Mouse (Mus musculus) testis, adult 2 months (tissue): ENCODE results near the gene Kat2a.

Source experiments
- CTCF ChIP-seq: fragments of 200-500 bp; IDR thresholded peaks from 2 replicates; pipeline ENCODE4 v1.5.1; 2012; ENCODE audit warnings: low read depth, mild to moderate bottlenecking, inconsistent platforms, low read length, moderate library complexity; ENCODE audit not compliant: control insufficient read depth, insufficient read depth, insufficient replicate concordance
- POLR2A ChIP-seq: fragments of 200-500 bp; IDR thresholded peaks from 2 replicates; pipeline ENCODE4 v1.6.1; 2012; ENCODE audit warnings: low read depth, mild to moderate bottlenecking, inconsistent platforms, low read length, moderate library complexity; ENCODE audit not compliant: control insufficient read depth

DNA sequence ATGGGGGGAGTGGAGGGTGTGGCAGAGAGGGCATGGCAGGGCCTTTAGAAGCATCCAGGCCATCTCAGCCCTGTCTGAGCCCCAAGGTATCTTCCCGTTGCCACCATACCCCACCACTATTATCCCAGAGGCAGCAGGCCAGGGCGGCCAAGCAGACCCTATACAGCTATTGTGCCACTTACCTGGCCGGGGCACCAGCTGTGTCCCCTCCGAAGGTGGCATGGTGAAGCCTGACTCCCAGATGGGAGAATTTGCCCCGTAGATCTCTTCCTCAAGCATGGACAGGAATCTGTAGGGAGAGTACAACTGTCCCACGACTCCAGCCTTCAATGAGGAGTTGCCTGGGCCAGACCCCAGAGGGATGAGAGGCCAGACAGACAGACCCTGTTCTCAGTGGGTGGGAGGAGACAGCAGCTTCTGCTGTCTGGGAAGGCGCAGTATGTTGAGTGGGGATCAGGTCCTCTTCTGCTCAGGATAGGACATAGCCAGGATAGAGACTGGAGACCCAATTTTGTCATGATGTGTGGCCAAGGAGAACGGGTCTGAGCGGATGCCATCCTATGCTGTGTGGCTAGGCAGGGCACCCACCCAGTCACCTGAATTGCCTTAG, 3.0 kb downstream of the Kat2a start:
- TF ChIP-seq CTCF, result no peak
- TF ChIP-seq POLR2A, result no peak
